Mouse (Mus musculus) right cerebral cortex, postnatal 36 days (tissue): ENCODE measurements at regions not wholly inside any gene's neighbourhood (a gene's known extent, or its start where the extent isn't known, plus 50 kb on each side); places are given as distances from the start of the nearest gene placed in this dataset.
A peak's percentile ranks its signal among the peaks of the same experiment; 100 is the strongest.

ENCODE experiments used
- DNase-seq, 2 experiments: peaks; one replicate each; pipeline ENCODE4 v3.0.0; 2022; ENCODE audit warnings: low spot score in 2 of 2, mixed read lengths in 1 of 2

DNA sequence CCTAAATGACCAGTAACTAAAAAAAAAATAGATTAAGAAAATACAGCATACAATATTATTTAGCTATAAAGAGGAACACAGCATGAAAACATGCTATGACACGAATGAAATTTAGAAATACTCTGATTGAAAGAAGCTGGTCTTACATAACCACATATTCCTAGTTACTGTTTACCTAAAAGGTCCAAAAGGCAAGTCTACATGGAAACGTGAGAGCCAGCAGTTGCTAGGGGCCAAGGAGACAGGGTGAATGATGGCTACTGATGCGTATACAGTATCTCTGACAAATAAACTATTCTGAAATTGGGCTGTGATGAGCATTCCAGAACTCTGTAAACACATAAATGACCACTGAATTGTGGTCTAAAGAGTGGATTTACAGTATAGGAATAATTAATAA, 194.5 kb upstream of the Zbtb20 start:
- no peak for DNase-seq

DNA sequence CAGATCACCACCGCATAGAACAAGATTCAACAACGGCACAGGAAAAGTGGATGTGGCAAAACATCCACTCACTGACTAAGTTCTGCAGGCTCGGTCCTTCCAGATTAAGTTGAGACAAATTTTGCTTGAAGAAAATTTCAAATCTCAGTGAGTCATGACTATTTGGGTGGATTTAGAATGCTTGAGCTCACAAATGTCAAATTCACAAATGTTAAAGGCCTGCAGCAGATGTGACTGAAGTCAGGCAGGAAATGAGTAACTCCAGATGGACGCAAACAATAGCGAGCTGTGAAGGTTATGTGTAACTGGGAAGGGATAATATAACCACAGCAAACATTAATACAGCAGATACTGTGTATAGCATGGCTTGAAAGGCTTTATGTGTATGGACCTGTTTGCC, 198.5 kb upstream of the Zbtb20 start:
- DNase-seq: no peak

DNA sequence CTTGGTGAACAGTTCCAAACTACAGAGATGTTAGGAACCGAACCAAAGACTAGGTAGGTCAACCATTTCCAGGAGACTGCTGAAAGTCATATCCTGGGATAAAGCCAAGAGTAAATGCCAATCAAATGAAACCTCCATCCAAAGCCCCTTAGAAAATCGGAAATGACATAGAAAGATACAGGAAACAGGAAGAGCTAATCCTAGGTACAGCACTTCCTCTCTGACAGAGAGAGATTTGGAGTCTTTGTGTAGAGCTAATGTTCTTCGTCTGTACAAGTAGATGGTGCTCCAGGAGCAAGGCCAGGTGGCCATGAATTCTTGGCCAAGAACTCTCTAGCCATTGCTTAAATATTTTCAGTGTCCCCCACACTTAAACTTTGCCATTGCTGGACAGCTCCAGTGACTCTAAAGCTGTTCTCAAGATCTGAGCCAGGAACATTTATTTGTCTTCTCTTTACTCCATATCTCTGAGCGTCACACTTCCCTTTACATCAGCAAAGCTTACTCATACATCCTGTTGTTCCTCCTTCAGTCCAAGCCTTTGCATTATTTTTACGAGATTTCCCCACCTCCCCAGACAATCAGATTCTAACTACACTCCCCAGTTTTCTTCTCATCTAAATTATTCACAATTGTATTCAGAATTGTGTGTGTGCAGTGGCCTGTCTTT, 199.1 kb upstream of the Zbtb20 start:
- DNase-seq: no peak

DNA sequence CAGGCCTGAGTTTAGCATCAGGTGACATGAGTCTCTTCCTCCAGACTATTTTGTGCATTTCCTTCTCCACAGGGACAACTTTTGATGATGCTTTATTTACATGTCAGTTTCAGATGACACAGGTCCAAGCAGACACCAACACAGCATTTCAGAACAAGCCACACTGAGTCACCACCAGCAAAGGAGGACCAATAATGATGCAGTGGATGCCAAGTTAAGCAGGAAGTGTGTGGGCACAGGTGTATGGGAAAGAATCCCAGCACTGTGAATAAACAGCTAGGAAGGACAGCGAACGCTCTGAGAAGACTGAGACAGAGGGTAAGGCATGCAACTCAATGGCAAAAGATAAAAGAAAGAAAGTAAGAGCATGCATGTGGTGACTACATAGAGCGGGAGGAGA, 200.7 kb upstream of the Zbtb20 start:
- DNase-seq: peak; percentile 9 to 11

DNA sequence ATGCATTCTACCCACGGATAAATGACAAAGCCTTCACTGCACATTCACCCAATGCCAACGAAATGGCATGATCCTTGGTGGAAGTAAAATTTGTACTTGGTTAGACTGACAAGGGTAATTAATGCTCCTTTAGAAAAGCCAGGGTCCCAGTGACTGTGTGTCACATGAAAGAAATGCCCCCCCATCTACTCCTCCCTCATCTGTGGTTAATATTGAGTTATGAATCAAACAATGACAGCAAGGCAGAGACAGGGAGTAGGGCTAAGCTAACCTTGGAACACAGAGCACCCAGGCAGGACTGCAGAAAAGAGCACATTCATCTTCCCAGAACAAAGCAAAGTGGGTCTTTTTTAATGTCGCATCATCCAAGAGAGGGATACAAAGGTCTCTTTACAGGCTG, 209.1 kb upstream of the Zbtb20 start:
- DNase-seq: no peak

DNA sequence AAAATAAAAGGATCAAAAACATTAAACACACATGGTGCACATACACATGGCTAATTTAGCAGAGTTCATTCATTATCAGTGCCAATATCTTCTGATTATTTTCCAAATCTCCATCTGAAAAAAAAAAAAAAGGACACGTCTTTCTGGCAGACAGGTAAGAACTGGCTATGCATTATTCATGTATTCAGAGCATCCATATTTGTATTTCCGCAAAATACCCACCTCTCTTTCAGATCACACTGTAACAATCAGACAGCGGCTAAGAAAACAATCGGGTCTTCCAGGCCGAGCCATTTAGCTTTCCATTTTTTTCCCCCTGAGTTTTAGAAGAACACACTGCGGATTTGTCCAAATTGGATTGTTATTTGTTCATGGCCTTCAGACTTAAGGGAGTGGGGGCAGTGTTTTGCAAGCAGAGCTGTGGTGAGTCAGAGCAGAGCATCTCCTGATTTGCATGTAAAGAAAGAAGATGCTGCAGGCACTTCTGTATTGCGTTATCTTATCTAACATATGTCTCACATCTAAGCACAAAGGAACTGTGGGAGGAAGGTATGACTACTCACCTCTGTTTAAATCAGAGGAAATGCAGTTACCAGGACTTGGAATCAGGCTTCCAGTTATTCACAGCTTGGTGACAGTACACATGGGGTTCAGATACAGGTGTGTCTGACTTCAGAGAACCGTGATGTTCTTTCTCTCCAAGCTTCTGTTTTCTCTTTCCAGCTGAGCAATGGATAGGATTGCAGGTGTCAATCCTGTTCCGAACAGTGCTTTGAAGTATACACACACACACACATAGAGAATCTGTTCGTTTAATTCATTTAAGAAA, 223.6 kb upstream of the Zbtb20 start:
- no peak for DNase-seq

DNA sequence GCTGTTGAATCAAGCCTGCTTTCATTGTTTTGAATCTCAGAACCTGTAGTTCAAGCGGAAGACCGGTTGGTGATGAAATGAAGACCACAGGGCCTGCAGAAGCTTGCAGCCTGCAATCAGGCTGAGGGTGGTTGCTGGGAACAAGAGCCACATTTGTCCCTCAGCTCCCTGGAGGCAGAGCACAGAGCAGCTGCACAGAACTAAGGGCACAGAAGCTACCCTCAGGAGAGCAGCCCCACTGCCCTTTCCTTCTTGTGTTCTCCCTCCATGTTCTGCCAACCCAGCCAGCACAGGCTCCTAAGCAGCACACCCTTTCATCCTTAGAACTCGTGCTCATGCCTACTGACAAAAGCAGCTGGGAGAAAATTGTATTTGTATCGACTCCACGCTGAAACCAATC, 225.9 kb upstream of the Zbtb20 start:
- no peak for DNase-seq

DNA sequence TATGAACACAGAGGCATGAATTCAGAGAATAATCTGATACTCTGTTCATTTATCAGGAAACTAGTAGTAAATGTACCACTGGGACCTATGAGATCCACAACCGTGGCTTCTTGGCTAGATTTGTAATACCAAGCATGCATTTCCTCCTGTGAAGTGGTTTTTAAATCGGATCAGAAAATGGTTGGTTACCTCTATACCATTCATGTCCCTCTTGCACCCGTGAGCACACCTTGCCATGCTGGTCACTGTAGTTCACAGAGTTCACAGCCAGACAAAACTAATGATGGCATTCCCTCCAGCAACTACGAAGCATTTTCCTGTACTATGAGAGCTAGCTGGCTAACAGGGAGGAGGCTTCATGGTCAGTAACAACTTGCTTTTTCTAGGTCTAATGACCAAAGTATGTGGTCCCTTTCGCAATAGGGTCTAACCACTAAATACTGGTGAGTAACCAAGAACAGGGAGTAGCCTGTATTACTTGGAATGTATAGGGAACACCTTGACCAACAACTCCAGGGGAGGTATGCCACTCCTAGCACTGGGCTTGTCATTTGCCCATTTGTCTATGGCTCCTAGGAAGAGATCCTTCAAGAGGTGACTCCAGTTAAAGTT, 227.0 kb upstream of the Zbtb20 start:
- no peak for DNase-seq

DNA sequence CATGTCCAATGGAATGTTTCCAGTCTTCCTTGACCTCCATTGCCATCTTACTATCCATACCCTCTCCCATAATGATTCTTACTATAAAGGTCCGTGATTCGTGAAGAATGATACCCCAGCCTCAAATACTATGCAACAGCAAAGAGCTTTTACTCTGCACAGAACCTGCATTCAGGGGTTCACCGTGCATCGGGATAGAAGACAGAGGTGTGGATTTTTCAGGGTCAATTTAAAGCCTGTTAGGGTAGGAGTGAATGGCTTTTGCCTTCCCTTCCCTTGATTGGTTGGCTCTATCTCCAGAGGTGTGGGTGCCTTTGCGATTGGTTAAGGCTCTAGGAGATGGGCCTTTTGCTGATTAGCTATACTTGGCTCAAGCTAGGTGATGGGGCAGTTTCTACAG, 227.9 kb upstream of the Zbtb20 start:
- no peak for DNase-seq

DNA sequence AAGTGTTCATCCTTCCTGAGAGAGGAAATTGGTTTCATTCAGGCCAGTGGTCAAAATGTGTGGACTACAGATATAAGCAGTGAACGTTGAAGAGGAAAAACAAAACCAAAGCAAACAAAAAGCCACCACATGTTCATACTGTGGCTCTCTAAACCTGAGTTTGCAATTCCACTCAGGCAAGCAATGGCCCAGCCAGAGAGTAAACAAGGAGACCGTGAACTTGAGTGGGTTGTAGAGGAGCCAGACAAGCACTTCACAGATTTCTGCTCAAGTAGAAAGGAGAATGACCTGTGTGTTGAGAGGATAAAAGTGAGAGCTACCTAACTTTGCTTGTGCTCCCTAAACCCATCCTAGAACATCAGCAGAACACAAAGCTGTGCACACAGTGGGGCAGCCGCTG, 239.9 kb upstream of the Zbtb20 start:
- DNase-seq: no peak

DNA sequence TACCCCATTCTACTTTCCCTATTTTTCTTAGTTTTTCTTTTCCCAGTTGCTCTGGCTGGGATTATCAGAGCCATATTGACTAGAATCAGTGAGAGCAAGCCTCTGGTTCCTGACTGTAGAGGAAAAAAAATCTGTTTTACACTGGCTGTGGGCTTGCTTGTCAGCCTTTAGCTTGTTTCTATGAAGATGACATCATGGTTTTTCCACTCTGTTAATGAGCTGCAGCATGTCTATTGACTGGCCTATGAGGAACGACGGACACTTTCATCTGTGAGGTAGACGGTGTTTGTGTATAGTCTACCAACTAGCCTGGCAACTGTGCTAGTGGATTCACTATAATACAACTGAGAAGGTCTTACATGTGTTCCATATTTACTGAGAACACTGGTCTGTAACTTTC, 248.0 kb upstream of the Zbtb20 start:
- DNase-seq: no peak

DNA sequence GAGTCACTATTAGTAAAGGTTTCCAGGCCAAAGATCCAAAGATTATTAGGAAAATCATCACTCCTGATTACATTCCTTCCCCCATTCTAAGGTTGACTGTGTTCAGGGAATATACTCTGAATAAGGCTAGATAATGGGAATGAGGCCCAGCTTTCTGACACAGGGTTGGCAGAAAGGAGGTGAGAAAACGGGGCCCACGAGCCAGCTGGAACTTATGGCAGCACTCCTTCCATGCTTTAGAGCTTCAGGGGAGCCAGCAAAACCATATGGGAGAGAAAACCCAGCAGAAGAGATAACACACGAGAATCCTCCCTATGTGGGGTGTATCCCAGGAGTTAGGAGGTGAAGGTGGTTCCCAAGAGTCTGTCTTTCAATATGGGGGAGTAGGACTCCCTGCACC, 259.8 kb upstream of the Zbtb20 start:
- DNase-seq: peak; percentile 69 to 79

DNA sequence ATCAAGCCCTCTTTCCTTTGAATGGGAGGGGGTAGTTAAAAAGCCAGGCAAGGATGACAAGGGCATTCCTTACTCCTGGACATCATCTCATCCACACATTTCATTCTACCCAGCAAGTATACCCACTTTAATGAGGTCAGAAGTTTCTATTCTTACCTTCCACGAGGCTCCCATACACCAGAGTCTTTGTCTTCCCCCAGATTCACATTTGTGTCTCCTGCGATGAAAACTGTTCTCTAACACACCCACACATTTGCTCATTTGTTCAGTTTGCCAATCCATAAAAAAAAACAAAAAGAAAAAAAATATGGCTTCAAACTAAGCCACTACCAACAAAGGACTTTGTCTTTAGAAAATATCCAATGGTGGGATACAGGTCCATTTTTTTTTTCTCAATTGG, 263.7 kb upstream of the Zbtb20 start:
- DNase-seq: no peak

DNA sequence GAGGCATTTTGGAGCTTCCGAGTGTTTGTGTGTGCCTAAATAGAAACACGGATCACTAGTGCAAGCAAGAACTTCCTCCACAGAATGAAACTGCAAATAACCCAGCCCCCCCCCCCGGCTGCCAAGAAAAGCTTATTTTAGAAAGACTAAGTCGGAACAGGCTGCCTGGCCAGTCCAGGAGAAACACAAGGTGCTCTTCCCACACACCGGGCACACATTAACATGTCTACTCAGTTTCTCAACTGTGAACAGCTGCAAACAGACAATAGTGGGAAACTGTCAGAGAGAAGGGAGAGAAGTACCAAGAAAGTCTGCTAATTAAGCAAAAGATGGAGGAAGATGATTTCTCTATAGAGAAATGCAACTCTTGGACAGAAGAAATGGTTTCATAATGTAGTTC, 267.3 kb upstream of the Zbtb20 start:
- DNase-seq: peak; percentile 34 to 61

DNA sequence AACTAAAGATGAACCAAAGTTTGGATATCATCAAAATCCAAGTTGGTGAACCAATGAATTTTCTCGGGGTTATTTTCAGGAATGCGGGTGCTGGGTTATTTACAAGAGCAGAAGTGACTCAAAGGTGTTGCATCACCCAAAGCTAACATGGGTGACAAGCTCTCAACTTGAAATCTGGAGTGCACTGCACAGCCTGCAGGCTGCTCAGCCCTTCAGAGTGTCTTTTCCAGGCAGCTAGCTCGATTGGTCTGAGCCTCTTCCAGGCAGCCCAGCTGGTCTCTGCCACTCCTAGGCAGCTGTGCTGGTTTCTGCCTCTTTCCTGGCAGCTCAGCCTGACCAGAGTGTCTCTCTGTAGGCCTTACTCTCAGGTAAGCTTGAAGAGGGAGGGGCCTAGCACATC, 251.9 kb upstream of the Gap43 start:
- no peak for DNase-seq

DNA sequence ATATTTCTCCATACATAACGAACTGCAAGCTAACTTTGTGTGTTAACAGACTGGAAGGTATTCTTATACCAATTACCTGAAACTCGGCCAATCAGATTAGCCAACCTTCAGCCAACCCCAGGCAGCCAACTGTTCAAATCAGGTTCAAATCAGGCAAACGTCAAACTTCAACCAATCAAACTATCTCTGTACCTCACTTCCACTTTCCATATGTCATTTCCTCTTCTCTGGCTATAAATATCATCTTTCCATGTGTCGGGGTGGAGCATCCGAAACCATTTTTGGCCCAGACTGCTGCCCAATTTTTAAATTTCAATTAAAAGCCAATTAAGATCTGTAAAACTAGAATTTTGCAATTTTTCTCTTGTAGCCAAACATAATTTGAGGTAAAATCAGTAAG, 251.1 kb upstream of the Gap43 start:
- no peak for DNase-seq

DNA sequence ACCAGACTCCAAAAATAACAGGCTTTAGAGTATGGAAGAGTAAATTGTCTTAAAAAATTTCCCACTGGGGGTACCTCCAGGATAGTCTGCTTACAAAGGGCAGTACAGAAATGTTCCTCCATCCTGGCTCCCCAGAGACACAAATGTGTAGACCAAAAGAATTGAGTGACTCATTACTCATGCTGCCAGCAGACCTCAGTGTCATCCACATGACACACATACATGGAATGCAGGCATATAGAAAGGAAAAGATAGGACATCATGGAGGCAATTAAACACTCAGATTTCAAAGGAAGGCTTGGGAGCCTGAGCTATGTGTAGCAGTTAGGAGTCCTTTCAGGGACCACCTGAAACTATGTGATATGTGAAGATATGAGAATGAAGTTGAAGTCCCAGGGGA, 245.7 kb upstream of the Gap43 start:
- no peak for DNase-seq

DNA sequence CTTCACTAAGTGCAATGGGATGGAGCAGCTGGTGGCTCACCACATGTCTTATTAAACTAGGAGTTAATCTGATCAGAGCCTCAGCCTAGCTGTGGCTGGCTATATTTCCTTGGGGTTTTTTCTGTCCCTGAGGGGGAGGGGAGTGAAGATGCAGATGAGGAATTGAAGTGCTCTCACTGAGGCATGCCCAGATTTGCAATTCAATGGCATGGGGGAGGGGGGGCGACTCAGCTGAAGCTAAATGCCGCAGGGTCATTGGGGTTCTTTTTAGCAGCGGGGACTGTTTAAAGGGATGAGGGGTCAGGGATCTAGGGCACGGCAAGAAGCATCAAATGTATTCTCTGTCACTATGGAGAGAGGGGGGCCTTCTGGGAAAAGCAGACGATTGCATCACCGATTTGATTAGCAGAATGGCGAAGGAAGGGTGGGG, 235.1 kb upstream of the Gap43 start:
- no peak for DNase-seq

DNA sequence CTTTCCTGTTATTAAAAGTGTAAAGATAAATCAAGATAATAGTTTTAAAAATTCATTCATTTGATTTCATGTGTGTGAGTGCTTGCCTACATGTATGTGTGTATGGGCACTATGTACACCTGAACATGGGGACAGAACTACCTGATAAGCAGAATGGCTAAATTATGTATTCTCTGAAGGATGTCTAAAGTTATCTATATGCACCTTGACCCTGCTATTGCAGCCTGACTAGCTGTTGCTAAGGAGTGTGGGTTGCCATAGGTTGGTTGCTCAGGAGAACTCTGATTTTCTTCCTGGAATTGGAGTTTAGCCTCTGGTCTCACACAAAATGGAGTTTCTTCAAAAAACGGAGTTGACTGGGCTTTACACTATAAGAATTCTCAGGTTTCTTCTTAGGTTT, 234.5 kb upstream of the Gap43 start:
- DNase-seq: no peak

DNA sequence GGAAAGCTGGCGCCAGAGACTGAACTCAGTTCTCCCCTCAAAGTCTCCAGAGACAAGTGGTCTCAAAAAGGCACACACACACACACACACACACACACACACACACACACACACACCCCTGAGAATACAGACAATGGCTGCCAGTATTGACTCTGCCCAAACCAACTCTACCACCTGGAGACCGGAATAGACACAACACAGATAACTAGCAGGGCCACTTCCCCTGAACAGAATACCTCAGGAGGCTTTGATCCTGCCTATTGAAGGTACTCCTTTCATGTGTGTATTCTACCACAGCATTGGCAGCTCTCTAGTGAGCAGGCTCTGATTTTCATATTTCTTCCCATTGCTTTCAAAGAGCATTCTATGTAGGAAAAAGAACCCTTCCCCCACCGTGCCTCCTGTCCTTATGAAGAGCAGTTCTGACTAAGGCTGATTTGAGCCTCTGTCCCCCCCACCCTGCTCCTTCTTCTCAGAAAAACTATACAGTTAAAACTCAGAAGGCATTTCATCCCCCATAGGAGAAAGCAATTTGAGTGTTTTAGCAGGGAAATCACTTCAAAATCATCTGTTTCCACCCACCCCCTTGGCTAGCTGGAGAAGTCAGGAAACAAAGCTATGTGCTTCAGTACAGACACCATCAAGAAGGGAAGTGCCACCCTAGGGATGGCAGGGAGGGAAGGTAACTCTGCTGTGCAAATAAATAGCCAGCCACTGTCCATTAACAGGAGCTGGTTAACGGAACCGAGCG, 230.0 kb upstream of the Gap43 start:
- DNase-seq: peak in 1 of 2 experiments; percentile 4

DNA sequence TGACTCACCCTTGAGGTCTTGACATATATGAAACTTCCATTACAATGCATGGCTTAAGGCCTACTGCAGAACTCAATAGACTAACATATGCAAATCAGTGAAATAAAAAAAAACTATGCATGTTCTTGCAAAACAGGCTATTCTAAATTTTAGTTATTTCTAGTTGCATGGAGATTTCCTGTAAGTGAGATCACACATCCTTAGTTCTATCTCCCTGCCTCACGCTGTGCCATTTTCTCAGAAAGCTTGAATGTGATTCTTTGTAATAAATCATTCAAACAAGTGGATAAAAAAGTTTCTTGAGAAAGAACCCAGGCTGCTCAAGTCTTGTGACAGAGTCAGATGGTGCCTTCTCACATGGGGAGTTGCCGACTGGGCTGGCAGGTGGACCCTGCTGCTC, 228.9 kb upstream of the Gap43 start:
- DNase-seq: no peak

DNA sequence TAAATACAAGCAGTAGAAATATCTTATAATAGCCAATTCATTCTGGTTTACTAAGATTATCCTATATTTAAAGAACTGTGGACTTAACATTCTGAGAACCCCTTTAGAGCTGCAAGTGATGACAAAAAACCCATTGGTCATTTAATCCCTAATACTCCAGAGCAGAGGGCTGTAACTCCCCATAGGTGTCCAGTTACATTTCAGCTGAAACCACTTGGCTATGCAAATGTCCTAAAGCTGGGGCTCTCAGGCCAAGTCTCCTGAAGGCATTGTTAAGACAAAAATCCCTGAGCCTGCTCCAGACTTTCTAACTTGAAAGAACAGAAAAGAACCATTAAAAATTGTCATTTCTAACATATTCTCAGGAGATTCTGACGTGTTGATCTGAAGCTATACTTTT, 209.1 kb upstream of the Gap43 start:
- DNase-seq: no peak
